25 mouse cellular contexts compared by ENCODE assay signal in the genomic region with DNA sequence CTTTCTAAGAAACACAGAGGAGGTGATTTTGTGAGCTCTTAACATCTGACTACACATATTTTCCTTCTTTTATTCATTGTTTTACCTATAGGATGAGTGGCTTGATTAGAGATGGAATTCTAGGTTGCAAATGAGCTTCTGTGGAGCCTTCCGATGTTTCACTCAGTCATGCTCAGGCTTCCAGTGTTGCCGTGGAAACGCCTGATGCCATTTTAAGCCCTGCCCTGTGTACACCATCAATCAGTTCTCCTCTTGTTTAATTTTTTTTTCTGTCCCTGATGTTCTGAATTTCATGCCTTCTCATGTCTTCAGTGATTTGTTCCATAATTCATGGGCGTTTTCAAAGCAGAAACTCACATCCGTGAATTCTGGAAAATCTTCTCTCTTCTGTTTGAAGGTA. TPM values are rescaled to one million over a fixed set of nuclear protein-coding genes. Genes with fewer than 3 reads are reported as not detected.
A peak's percentile ranks its signal among the peaks of the same experiment; 100 is the strongest.
DNase-seq lines count a peak whose midpoint lies in the region; ATAC-seq and TF ChIP-seq lines count a peak whose summit lies in the region.
"Had no signal": no experiment of that assay in that cellular context is flagged by ENCODE, and none has a peak within 500 bp of the region (broad histone marks: within the 10 kb centered on the region; RNA-seq: fewer than 3 reads in every experiment).

No protein-coding gene starts in this region.

- no peak overlapping the region for H3K27ac ChIP-seq in hindbrain, embryonic 10.5 days
- H3K27ac ChIP-seq in hindbrain, embryonic 13.5 days = no peak overlapping the region
- H3K27ac ChIP-seq in liver, embryonic 11.5 days (ENCODE audit: low read depth, low read length) = no peak overlapping the region
- no peak overlapping the region for H3K27ac ChIP-seq in midbrain, embryonic 14.5 days (replicated peaks; ENCODE audit: low read depth, low read length)
- H3K27ac ChIP-seq in gastrocnemius, adult 2 months = no peak overlapping the region
- H3K27ac ChIP-seq: embryonic facial prominence, embryonic 13.5 days; heart, embryonic 13.5 days; liver, embryonic 12.5 days; lung, embryonic 15.5 days; macrophage; neural tube, embryonic 13.5 days had no signal

- 67% methylated on average over 5 of the region's 5 CpGs for WGBS in hindbrain, embryonic 10.5 days
- WGBS in hindbrain, embryonic 13.5 days = 44% methylated on average over 5 of the region's 5 CpGs
- 77% methylated on average over 5 of the region's 5 CpGs for WGBS in liver, embryonic 11.5 days
- 28% methylated on average over 5 of the region's 5 CpGs for WGBS in midbrain, embryonic 14.5 days

- H3K4me1 ChIP-seq in hindbrain, embryonic 10.5 days (replicated peaks) = peaks cover 19% of the 10 kb centered on the region
- H3K4me1 ChIP-seq in hindbrain, embryonic 13.5 days (replicated peaks) = peaks cover 23% of the 10 kb centered on the region
- no peaks in the 10 kb centered on the region for H3K4me1 ChIP-seq in liver, embryonic 11.5 days (replicated peaks; ENCODE audit: control insufficient read depth, insufficient read depth, low read length)
- H3K4me1 ChIP-seq in midbrain, embryonic 14.5 days (ENCODE audit: control insufficient read depth, insufficient read depth, low read length) = peaks cover 17% of the 10 kb centered on the region
- H3K4me1 ChIP-seq: embryonic facial prominence, embryonic 13.5 days; liver, embryonic 12.5 days; lung, embryonic 15.5 days had no signal

- no peak for ATAC-seq in hindbrain, embryonic 13.5 days (ENCODE audit: low FRiP score)
- no peak for ATAC-seq in liver, embryonic 11.5 days (replicated peaks; ENCODE audit: low FRiP score)
- ATAC-seq in midbrain, embryonic 14.5 days (ENCODE audit: low FRiP score, low TSS enrichment) = peak; percentile 72; the same call in 1 of the 2 replicates
- ATAC-seq: intestine, postnatal 0 days; liver, embryonic 12.5 days had no signal

- no peaks in the 10 kb centered on the region for H3K9me3 ChIP-seq in hindbrain, embryonic 10.5 days
- no peaks in the 10 kb centered on the region for H3K9me3 ChIP-seq in hindbrain, embryonic 13.5 days
- H3K9me3 ChIP-seq in liver, embryonic 11.5 days (ENCODE audit: control insufficient read depth, low read length) = no peaks in the 10 kb centered on the region
- H3K9me3 ChIP-seq in midbrain, embryonic 14.5 days (ENCODE audit: control insufficient read depth, low read length) = no peaks in the 10 kb centered on the region
- H3K9me3 ChIP-seq: embryonic facial prominence, embryonic 13.5 days; heart, embryonic 13.5 days; liver, embryonic 12.5 days; lung, embryonic 15.5 days; neural tube, embryonic 13.5 days had no signal

- DNase-seq in hindbrain, embryonic 10.5 days (ENCODE audit: low spot score) = peak; percentile 22
- DNase-seq in liver = peak; percentile 1
- no peak for DNase-seq in liver, embryonic 11.5 days (ENCODE audit: low spot score)
- peak; percentile 50 for DNase-seq in embryo, embryonic 11 days
- DNase-seq in midbrain, embryonic 14.5 days = peak; percentile 73
- no peak for DNase-seq in kidney, postnatal 36 days
- no peak for DNase-seq in gastrocnemius, adult 2 months
- DNase-seq: adrenal gland, postnatal 10 days; cerebellum, adult 18-20 months; cerebellum, postnatal 36 days; left cerebral cortex, postnatal 4 days; thymus, postnatal 36 days had no signal

- no peaks in the 10 kb centered on the region for H3K27me3 ChIP-seq in hindbrain, embryonic 10.5 days (ENCODE audit: insufficient read depth, poor library complexity, severe bottlenecking)
- no peaks in the 10 kb centered on the region for H3K27me3 ChIP-seq in hindbrain, embryonic 13.5 days
- no peaks in the 10 kb centered on the region for H3K27me3 ChIP-seq in liver, embryonic 11.5 days (replicated peaks; ENCODE audit: control insufficient read depth, insufficient read depth, low read length)
- no peaks in the 10 kb centered on the region for H3K27me3 ChIP-seq in midbrain, embryonic 14.5 days (ENCODE audit: control insufficient read depth, insufficient read depth, low read length)
- H3K27me3 ChIP-seq: embryonic facial prominence, embryonic 13.5 days; liver, embryonic 12.5 days; lung, embryonic 15.5 days; neural tube, embryonic 13.5 days had no signal

- H3K9ac ChIP-seq in hindbrain, embryonic 13.5 days = no peak overlapping the region
- H3K9ac ChIP-seq in liver, embryonic 11.5 days (ENCODE audit: low read depth, low read length) = no peak overlapping the region
- no peak overlapping the region for H3K9ac ChIP-seq in midbrain, embryonic 14.5 days (replicated peaks; ENCODE audit: low read length)
- H3K9ac ChIP-seq: embryonic facial prominence, embryonic 13.5 days; heart, embryonic 13.5 days; liver, embryonic 12.5 days; lung, embryonic 15.5 days; neural tube, embryonic 13.5 days had no signal

- H3K36me3 ChIP-seq in hindbrain, embryonic 10.5 days = no peaks in the 10 kb centered on the region
- no peaks in the 10 kb centered on the region for H3K36me3 ChIP-seq in hindbrain, embryonic 13.5 days
- no peaks in the 10 kb centered on the region for H3K36me3 ChIP-seq in liver, embryonic 11.5 days (ENCODE audit: control insufficient read depth, insufficient read depth, low read length)
- H3K36me3 ChIP-seq in midbrain, embryonic 14.5 days (ENCODE audit: control insufficient read depth, insufficient read depth, low read length) = no peaks in the 10 kb centered on the region
- H3K36me3 ChIP-seq: embryonic facial prominence, embryonic 13.5 days; heart, embryonic 13.5 days; liver, embryonic 12.5 days; lung, embryonic 15.5 days; neural tube, embryonic 13.5 days had no signal

- intact Hi-C loops in gastrocnemius, adult 2 months (cut with DNase I) = no loop called here

- TF ChIP-seq CTCF in gastrocnemius, adult 2 months (IDR thresholded peaks at IDR 0.05) = no peak

- H3K4me2 ChIP-seq in hindbrain, embryonic 13.5 days = no peak overlapping the region
- H3K4me2 ChIP-seq in liver, embryonic 11.5 days = no peak overlapping the region
- H3K4me2 ChIP-seq in midbrain, embryonic 14.5 days (ENCODE audit: low read length) = no peak overlapping the region
- H3K4me2 ChIP-seq: embryonic facial prominence, embryonic 13.5 days; heart, embryonic 13.5 days; liver, embryonic 12.5 days; lung, embryonic 15.5 days; neural tube, embryonic 13.5 days had no signal

- H3K4me3 ChIP-seq in hindbrain, embryonic 10.5 days = no peak overlapping the region
- no peak overlapping the region for H3K4me3 ChIP-seq in hindbrain, embryonic 13.5 days
- H3K4me3 ChIP-seq in liver, embryonic 11.5 days (ENCODE audit: low read depth, low read length) = no peak overlapping the region
- no peak overlapping the region for H3K4me3 ChIP-seq in midbrain, embryonic 14.5 days (replicated peaks; ENCODE audit: low read depth, low read length)
- no peak overlapping the region for H3K4me3 ChIP-seq in gastrocnemius, adult 2 months
- H3K4me3 ChIP-seq: embryonic facial prominence, embryonic 13.5 days; heart, embryonic 13.5 days; liver, embryonic 12.5 days; lung, embryonic 15.5 days; neural tube, embryonic 13.5 days had no signal

RNA-seq across cellular contexts. Expression of a gene that starts 35.6 kb away (rescaled TPM):
- polyA plus RNA-seq in hindbrain, embryonic 10.5 days (2016; fragmentation: Nextera tagmentation; extraction: Ambion mirVana) = 31.4 and 32.4 TPM in 2 replicates
- 45.4 and 51.0 TPM in 2 replicates for polyA plus RNA-seq in hindbrain, embryonic 13.5 days (2015; fragmentation: Nextera tagmentation; extraction: Ambion mirVana)
- 0.33 and 0.78 TPM in 2 replicates for polyA plus RNA-seq in liver, embryonic 11.5 days (2014; fragmentation: Nextera tagmentation; extraction: Ambion mirVana)
- polyA plus RNA-seq in midbrain, embryonic 14.5 days (2014; fragmentation: Nextera tagmentation; extraction: Ambion mirVana) = 50.2 and 52.7 TPM in 2 replicates
- total RNA-seq in gastrocnemius, adult 2 months (2021) = under 1 TPM; 0.87 to 0.92 TPM
- total RNA-seq: hematopoietic stem cell, adult 5-6 weeks; monocyte, adult 5-6 weeks had no signal
- polyA plus RNA-seq: macrophage had no signal

RNA-seq across cellular contexts. Expression of a gene that starts 40.1 kb away (rescaled TPM):
- not detected in 2 replicates for polyA plus RNA-seq in hindbrain, embryonic 10.5 days (2016; fragmentation: Nextera tagmentation; extraction: Ambion mirVana)
- polyA plus RNA-seq in hindbrain, embryonic 13.5 days (2015; fragmentation: Nextera tagmentation; extraction: Ambion mirVana) = not detected in 2 replicates
- not detected in 2 replicates for polyA plus RNA-seq in liver, embryonic 11.5 days (2014; fragmentation: Nextera tagmentation; extraction: Ambion mirVana)
- not detected in 2 replicates for polyA plus RNA-seq in midbrain, embryonic 14.5 days (2014; fragmentation: Nextera tagmentation; extraction: Ambion mirVana)
- total RNA-seq in gastrocnemius, adult 2 months (2021) = not detected
- total RNA-seq: adrenal gland, postnatal 10 days; gastrocnemius, postnatal 4 days; hematopoietic stem cell, adult 5-6 weeks; layer of hippocampus, adult 8-10 months; left cerebral cortex, postnatal 4 days; monocyte, adult 5-6 weeks had no signal
- polyA plus RNA-seq: C2C12; embryonic facial prominence, embryonic 13.5 days; heart, embryonic 13.5 days; intestine, postnatal 0 days; liver, embryonic 12.5 days; macrophage; neural tube, embryonic 13.5 days had no signal

Comparison
In these comparisons a context has a peak if more than half of its experiments do, and no peak if none do; other contexts are left out.
1. DNase-seq: peak in hindbrain, embryonic 10.5 days (single experiment), liver (single experiment), embryo, embryonic 11 days (single experiment) and midbrain, embryonic 14.5 days (single experiment); none in liver, embryonic 11.5 days (single experiment), kidney, postnatal 36 days (0 of 2) and gastrocnemius, adult 2 months (single experiment).
2. RNA of a gene that starts 35.6 kb away (polyA plus RNA-seq): 50.2 to 52.7 TPM in midbrain, embryonic 14.5 days, 45.4 to 51.0 TPM in hindbrain, embryonic 13.5 days and 31.4 to 32.4 TPM in hindbrain, embryonic 10.5 days; 0.33 to 0.78 TPM in liver, embryonic 11.5 days; every median in the first group is over 10 times any median in the second.